Mouse (Mus musculus) thymus, adult 18-20 months (tissue): ENCODE measurements at regions not wholly inside any gene's neighbourhood (a gene's known extent, or its start where the extent isn't known, plus 50 kb on each side); places are given as distances from the start of the nearest gene placed in this dataset.

ENCODE experiments used
- DNase-seq, 2 experiments: peaks; one replicate each; pipeline ENCODE4 v3.0.0; 2022; ENCODE audit warnings: mixed read lengths in 2 of 2

GRCm38 (mm10) chr7:69810873-69811272 is 555.7 kb downstream of the Nr2f2 start:
- no peak for DNase-seq

- DNase-seq = no peak
These were observed 559.3 kb downstream of the Nr2f2 start for GRCm38 (mm10) chr7:69807220-69807619.

- no peak for DNase-seq
These were observed 595.6 kb downstream of the Nr2f2 start for GRCm38 (mm10) chr7:69770980-69771348.

- DNase-seq = no peak
These were observed 596.1 kb downstream of the Nr2f2 start for GRCm38 (mm10) chr7:69770313-69770979.

- no peak for DNase-seq
These were observed 600.1 kb downstream of the Nr2f2 start for GRCm38 (mm10) chr7:69766451-69766850.

GRCm38 (mm10) chr7:69740495-69740894 is 626.0 kb downstream of the Nr2f2 start:
- no peak for DNase-seq

- no peak for DNase-seq
These were observed 627.5 kb downstream of the Nr2f2 start for GRCm38 (mm10) chr7:69738998-69739397.

- no peak for DNase-seq
These were observed 651.5 kb downstream of the Nr2f2 start for GRCm38 (mm10) chr7:69715081-69715480.

GRCm38 (mm10) chr7:69670211-69670610 is 696.3 kb downstream of the Nr2f2 start:
- no peak for DNase-seq

- no peak for DNase-seq
These were observed 711.0 kb downstream of the Nr2f2 start for GRCm38 (mm10) chr7:69655583-69655982.

GRCm38 (mm10) chr7:69645449-69645848 is 721.1 kb downstream of the Nr2f2 start:
- DNase-seq = no peak

- no peak for DNase-seq
These were observed 724.9 kb downstream of the Nr2f2 start for GRCm38 (mm10) chr7:69641652-69642051.

GRCm38 (mm10) chr7:69599866-69600265 is 766.7 kb downstream of the Nr2f2 start:
- no peak for DNase-seq

GRCm38 (mm10) chr7:69585716-69586115 is 780.8 kb downstream of the Nr2f2 start:
- DNase-seq = no peak

- no peak for DNase-seq
These were observed 781.4 kb downstream of the Nr2f2 start for GRCm38 (mm10) chr7:69585131-69585530.

GRCm38 (mm10) chr7:69584516-69584915 is 782.0 kb downstream of the Nr2f2 start:
- DNase-seq = no peak

- DNase-seq = no peak
These were observed 782.6 kb downstream of the Nr2f2 start for GRCm38 (mm10) chr7:69583901-69584300.

- DNase-seq = no peak
These were observed 784.9 kb downstream of the Nr2f2 start for GRCm38 (mm10) chr7:69581668-69582067.

- DNase-seq = no peak
These were observed 787.4 kb downstream of the Nr2f2 start for GRCm38 (mm10) chr7:69578958-69579810.

- DNase-seq = no peak
These were observed 788.8 kb downstream of the Nr2f2 start for GRCm38 (mm10) chr7:69577754-69578153.

- DNase-seq = no peak
These were observed 789.9 kb downstream of the Nr2f2 start for GRCm38 (mm10) chr7:69576596-69576995.

GRCm38 (mm10) chr7:69573730-69574129 is 792.8 kb downstream of the Nr2f2 start:
- DNase-seq = no peak

GRCm38 (mm10) chr7:69572626-69573394 is 793.7 kb downstream of the Nr2f2 start:
- DNase-seq = no peak
